Mouse (Mus musculus): ENCODE measurements around the gene Il17d.

Gene Il17d

DNA sequence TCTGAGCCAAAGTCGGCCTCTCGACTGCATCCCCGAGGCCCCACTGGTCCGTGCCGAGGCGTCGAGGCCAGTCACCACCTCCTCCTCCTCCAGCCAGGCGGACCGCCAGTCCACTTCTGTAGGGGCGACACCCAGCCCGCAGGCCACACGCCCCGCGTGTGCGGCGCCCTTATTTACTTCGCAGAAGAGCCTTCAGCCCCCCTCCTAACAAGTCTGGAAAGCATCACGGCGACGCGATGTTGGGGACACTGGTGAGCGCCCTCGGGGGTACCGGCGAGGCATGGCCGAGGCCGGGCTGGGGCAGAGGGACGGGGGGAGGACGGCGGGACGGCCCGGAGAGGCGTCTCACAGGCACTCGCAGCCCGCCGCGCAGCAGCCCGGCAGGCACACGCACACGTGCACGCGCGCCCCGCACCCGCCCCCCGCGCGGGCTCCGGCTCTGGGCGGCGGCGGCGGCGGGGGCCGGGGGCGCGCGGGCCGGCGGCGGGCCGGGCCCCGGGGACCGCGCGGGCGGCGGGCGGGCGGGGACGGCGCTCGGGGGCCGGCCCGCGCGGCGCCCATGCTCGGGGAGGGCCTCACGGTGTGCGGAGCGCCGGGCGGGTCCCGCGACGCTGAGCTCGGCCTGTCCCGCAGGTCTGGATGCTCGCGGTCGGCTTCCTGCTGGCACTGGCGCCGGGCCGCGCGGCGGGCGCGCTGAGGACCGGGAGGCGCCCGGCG, at the start of gene Il17d:
Il17d (plus strand) TSS at position 107 of the 717 bp plus-strand sequence.
- peak; percentile 9 for ATAC-seq (ENCODE audit: low TSS enrichment)

DNA sequence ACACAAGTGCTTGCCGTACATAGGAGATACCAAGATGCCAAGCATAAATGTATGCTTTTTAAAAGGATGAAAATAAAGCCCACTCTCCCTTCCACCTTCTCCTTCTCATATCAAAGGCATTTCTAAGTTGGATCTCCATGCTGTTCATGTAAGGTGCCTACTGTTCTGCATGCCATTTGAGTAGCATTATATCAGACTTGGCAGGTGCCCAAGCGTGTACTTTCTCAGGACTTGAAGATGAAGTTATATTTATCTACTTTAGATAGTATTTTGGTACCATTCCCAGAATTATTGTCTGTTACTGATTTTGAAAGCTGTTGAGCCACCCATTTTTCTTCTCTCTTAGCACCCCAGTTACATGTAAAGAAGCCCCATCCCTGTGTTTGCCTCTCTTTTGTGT, 49.5 kb upstream of the Il17d start:
- ATAC-seq (ENCODE audit: low TSS enrichment) = peak; percentile 77

DNA sequence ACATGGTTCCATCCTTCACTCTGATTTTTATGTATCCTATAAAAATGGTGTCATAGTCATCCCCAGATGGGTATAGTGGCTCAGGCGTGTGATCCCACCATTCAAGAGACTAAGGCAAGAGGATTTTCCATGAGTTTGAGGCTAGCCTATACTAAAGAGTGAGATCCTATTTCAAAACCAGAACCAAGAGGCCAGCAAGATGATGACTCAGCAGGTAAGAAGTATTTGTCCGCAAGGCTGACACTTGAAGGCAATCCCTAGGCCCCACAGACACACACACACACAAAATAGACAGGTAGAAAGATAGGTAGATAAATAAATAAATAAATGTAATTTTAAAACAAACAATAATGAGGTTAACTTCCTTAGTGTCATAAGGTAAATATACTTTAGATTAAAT, 42.3 kb upstream of the Il17d start:
- no peak for ATAC-seq (ENCODE audit: low TSS enrichment)

DNA sequence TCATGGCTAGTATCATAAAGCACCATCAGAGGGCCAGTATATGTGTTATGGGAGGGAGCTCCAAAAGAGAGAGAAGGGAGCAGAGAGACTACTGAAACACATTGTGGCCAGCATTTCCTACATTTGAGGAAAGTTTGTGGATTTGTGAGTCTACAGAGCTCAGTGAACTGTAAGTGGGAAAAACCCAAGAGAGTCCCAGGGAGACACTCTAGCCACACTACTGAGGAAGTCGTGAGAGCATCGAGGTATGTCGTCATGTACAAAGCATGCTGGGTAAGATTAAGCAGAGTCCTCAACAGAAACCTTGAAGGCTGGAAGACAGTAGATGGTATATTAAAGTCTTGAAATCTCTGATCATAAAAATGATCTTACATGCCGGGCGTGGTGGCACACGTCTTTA, 40.4 kb upstream of the Il17d start:
- no peak for ATAC-seq (ENCODE audit: low TSS enrichment)

DNA sequence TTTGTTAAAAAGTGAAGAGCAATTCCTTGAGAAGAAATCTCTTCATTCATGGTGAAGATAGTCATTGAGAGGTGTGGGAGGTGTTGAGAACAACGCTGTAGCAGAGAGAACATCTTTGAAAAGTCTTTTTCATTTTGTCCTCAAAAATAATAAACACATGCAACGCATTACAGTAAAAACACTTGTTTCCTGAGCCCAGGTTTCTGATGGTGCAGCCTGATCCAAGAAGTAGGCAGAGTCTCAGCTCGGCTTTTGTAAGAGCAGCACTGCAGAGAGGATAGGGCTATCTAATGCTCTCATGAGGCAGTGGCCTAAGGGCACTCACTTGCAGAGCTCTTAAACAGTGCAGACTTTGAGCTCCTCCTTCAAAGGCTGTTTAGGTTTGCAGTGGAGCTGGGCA, 34.9 kb upstream of the Il17d start:
- ATAC-seq (ENCODE audit: low TSS enrichment) = peak; percentile 82

DNA sequence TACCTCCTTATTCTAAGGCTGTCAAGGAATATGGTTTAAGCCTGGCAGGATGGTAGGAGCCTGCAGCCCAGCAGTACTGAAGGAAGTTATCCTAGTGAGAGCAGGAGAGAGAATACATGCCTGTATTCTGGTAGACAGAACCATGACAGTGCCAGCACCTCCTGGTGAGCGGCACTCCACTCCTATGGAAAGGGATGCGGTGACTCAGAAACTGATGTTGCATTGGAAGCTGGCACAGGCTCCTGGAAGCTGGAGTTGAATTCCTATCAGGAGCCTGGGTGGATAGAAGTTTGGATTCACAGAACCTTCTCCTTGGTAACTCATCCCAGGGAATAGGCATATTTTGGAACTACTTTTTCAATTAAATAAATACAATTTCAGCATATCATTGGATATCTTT, 30.7 kb upstream of the Il17d start:
- ATAC-seq (ENCODE audit: low TSS enrichment) = peak; percentile 90

DNA sequence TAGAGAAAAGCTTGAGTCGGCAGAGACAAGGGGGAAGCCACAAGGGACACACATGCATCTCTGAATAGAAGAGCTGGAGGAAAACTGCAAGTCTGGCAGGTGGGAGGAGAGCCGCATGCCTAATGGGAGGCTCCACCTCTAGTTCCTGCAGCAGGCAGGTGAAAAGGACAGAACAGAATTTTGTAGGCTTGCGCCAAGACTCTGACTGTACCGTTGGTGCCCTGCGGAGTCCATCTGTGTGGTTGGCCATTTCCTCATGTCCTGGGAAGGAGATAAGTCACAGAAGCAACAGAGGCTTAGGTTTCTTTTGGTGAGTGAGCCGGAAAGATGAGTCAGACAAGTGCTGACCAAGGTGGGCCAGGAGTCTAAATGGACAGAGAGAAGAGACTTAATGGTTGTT, 20.8 kb upstream of the Il17d start:
- ATAC-seq (ENCODE audit: low TSS enrichment) = no peak

DNA sequence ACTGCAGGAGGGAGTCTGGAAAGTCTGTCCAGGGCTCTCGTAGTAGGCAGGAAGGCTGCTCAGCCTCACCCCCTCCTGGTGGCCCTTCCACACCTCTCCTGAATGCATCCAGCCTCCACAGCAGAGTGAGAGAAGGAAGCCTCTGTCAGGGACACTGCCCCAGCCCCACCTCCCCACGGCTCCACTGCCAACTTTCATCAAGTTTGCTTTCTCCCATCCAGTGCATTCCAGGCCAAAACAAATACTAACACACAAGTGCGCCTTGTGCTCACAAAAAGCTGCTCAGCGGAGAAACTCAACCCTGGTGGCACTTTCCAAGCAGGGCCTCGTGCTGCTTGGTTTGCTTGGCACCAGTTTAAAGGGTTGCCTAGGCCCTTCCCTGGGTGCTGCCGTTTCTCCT, 15.0 kb upstream of the Il17d start:
- ATAC-seq (ENCODE audit: low TSS enrichment) = peak; percentile 53; the same call in 1 of the 2 replicates

DNA sequence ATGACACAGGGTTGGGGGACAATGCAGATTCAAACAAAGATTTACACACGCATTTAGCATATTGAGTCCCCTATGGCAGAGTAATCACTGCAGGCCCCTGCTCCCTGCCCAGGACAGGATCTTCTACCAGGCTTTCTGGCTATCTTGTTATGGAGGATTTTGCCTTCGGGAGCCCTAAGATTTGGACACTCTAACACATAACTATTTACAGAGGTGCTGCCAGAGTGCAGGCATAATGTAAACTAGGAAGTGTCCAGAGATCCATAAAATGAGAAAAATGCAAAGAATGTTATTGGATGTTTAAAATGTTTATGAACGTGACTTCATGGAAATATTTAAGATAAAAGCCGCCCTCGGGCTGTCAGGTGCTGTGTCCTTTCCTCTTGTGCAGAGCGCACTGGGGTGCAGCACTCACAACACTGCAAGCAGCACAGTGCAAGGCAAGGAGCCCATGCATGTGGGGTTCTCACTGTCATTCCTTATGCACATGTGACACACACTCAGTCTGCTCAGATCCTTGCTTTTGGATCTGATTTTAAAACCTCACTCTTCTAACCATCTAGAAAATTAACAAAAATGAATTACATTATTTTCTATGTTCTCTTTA, 9.3 kb upstream of the Il17d start:
- no peak for ATAC-seq (ENCODE audit: low TSS enrichment)

DNA sequence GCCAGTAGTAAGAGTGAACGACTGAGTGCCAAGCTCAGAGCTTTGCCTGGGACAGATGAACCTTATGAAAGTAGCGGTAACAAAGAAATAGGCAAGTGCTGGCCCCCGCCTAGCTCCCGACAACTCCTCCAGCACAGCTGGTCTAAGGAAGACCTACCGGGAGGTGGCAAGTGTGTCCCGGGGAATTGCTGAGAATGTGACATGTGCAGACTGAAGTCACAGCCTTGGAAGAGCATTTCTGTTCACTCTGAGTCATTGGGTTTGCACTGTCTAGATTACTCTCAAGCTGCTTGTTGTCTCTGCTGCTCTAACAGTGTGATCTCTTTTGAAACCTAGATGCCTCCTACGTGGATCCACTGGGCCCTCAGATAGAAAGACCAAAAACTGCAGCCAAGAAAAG, 7.6 kb upstream of the Il17d start:
- peak; percentile 89 for ATAC-seq (ENCODE audit: low TSS enrichment)

DNA sequence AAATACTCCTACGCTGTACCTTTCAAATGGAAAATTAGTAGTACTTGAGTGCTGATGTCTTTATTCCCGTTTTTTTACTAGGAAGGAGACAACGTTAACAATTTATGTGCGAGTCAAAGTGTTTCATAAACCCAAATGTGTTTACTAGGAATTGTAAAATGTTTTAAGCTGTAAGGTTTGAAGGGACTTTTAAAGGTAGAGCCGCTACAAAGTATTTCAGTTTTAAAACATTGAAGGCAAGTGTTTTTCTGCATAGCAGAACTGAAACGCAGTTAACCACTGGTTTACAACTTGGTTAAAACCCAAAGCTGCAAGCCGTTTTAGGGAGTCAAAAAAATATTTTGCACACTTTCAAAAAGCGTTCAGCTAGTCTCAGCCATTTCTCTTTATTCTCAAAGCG, 815 bp upstream of the Il17d start:
- no peak for ATAC-seq (ENCODE audit: low TSS enrichment)

DNA sequence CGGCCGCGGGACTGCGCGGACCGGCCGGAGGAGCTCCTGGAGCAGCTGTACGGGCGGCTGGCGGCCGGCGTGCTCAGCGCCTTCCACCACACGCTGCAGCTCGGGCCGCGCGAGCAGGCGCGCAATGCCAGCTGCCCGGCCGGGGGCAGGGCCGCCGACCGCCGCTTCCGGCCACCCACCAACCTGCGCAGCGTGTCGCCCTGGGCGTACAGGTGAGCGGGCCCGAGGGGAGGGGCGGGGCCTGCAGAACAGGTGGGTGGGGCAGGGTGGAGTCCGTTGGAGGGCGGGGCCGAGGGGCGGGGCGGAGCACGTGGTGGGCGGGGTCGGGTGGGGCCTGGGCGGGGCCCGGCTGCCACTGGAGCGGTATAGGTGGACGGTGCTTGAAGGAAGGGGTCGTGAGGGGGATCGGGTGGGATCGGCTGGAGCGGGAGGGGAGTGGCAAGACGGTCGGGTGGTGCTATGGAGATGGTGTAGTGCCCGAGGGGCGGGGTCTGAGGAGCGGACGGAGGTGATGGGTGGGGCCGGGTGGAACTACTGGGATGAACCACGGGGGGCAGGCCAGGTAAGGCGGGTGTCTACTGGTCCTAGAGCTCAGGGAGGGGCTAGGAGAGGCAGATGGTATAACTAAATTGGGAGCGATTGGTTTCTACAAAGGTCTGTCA, 942 bp downstream of the Il17d start:
- ATAC-seq (ENCODE audit: low TSS enrichment) = peak; percentile 48

DNA sequence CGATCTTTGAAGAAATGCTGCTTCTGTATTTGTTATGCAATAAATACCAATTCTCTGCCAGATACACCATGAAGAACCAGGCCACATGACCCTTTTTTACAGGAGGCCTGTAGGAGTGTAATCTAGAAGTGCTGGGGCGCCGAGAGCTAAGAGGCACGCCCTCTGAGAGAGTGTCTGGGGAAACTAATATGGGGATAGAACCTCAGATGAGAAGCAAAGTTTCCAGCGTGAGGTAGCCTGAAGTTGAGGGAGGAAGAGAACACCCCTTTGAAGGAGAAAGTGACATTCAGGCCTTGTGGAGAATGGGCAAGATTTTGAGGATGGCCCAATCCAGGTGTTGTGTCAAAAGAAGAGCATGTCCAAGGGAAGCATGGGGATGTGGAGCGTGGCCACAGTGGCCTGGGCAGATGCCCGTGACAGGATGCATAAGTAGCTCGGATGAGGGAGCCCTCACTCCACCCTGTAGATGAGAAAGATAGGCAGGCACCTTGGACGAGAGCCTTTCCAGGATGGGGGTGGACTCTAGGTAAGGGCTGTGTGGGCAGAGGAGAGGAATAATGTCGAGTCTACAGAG, 1.6 kb downstream of the Il17d start:
- no peak; the same call in 1 of the 2 replicates for ATAC-seq (ENCODE audit: low TSS enrichment)

DNA sequence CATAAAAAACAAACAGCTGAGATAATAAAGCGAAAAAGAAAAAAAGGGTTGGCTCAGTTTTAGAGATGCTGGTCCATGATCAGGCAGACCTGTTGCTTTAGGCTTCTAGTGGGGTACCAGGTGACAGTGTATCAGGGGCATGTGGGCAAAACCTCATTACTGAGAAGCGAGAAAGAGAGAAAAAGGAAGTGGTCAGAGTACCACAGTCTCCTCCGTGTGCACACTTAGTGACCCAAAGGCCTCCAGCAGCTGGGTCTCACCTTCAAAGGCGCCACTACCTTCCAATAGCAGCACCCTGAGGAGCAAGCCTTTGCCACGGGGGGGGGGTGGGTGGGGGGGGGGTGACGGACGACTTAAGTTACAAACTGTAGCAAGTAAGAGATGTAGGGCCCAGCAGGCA, 2.5 kb downstream of the Il17d start:
- ATAC-seq (ENCODE audit: low TSS enrichment) = no peak

DNA sequence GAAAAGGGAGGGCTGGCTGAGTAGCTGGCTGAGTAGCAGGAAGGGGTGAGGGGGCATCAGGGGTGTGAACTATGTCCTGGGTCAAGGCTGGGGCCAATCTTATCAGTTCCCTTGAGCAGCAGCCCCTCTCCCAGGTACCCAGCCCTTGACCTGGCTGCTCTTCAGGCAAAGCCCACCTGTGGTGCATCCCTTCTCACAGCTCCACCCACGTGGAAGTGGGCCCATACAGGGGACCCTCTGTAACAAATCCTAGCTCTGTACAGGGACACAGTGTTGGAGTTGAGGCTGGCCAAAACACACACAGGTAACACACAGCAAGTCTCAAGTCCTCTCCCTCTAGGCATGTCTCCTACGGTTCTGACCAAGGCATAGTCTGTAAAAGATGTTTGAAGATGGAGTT, 3.0 kb downstream of the Il17d start:
- ATAC-seq (ENCODE audit: low TSS enrichment) = no peak

DNA sequence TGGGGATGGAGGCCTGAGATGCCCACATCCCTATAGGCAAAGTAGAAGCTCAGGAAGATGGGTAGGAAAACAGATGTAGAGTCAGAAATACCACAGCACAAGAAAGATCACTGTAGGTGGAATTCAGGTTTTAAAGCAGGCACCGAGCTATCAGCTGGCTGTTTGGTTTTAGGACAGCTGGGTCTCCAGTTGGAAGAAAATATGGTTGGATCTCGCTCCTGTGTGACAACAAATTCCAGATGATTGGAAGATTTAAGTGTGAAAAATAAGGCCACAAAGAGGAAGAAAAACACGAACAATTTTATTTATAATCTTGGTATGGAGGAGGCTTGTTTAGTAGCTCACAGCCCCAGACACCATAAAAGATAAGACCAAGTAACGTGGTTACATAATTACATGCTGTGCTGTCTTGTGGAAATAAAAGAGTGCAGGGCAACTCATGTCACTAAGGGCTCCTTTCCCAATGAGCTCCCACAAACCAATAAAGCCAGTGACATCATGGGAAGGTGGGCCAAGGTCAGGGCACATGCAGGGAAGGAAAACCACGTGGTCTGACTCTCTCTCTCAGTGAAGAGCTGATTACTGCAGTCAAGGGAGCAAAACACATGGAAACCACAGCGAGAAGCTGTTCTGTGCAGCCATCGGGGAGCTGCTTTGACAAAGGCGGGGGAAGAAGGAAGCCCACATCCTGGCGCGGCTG, 4.7 kb downstream of the Il17d start:
- ATAC-seq (ENCODE audit: low TSS enrichment) = peak; percentile 53

DNA sequence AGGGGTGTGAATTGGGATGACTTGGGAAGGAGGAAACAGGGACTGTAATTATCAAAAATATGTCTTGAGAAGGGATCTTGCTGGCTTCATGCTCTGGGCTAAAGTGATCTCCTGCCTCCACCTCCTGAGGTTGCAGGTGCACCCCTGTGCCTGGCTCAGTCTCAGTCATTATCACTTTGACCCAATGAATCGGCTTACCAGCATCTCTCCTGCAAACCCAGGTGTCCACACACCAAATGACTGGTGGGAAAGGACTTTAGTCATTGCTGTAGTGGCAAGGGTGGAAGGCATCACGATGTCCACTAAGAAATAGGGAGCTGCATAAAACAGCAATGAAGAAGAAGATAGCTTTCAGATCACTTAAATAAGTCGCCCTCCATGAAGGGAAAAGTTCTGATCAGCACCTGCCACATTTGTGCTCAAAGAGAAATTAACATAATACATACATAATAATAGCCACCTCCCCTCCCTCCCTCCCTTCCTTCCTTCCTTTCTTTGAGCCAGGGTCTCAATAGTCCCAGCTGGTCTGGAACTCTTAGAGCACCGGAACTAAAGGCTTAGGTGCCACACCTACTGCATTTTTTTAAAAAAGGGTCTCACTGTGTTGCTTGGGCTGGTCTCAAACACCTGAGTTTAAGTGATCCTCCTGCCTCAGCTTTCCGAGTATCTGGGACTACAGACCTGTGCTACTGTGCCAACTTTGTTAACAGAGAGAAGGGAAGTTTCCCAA, 5.4 kb downstream of the Il17d start:
- no peak for ATAC-seq (ENCODE audit: low TSS enrichment)

DNA sequence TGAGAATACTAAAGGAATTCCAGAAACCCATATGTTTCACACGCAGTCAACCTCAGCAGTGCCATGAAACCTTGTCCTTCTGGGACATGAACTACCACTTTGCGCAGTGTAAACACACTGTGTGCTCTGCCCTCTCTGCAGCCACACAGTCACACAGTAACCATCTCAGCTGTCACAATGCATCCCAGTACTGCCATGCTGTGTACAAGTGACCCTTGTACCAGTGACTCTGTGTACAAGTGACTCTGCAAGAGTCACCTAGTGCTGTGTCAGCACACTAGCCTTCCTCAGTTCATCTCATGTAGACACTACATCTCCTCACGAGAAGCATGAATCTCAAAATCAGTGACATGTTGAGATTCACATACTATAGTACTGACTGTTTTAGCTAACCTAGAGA, 8.0 kb downstream of the Il17d start:
- ATAC-seq (ENCODE audit: low TSS enrichment) = no peak

DNA sequence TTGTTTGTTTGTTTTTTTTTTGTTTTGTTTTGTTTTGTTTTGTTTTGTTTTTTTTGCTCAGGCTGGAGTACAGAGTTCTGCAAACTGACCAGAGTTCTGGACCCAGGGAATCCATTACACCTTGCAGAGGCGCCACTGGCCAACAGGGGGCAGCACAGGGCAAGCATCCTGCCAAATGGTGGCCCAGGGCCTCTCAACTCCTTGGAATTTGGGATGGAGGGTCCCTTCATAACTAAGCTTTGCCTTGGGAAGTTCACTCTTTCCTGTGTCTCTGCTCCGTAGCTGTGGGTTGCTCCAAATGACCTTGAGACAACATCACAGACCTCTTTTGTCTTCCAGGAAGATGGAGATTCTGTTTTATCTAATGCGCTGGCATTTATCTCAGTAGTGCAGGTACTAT, 8.6 kb downstream of the Il17d start:
- no peak for ATAC-seq (ENCODE audit: low TSS enrichment)

DNA sequence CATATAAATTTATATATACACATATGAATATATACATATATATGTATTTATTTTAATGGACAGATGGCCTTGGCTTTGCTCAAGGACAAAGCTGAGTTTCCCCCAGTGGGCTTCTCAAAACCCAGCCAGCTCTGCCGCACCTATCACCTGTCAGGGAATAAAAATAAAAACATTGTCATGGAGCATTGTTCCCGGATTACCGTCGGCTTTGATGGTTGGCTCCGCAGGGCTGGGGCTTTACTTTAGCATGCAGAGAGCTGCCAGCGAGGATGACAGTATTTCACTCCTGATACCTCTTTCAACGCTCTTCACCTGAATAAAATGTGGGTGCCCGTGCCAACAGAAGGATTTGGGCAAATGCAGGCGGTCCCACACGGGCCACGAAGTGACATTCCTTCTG, 9.3 kb downstream of the Il17d start:
- no peak for ATAC-seq (ENCODE audit: low TSS enrichment)

DNA sequence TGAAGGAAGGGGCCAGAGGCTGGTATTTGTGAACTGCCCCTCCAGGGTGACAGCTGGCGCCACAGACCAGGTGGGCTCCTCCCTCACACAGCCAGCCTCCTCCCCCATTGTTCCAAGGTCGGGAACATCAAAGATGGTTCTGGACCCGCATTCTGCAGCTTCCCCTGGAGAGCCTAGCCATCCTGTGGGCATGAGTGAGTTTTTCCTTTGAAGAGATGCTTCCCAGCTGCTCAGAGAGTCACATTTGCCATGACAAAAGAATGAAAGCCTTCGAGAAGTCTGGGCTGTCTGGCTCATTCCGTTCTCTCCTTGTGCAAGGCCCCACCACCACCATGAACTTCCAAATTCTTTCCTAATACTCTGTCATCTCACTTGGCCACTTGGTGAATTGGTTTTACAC, 9.8 kb downstream of the Il17d start:
- no peak for ATAC-seq (ENCODE audit: low TSS enrichment)

DNA sequence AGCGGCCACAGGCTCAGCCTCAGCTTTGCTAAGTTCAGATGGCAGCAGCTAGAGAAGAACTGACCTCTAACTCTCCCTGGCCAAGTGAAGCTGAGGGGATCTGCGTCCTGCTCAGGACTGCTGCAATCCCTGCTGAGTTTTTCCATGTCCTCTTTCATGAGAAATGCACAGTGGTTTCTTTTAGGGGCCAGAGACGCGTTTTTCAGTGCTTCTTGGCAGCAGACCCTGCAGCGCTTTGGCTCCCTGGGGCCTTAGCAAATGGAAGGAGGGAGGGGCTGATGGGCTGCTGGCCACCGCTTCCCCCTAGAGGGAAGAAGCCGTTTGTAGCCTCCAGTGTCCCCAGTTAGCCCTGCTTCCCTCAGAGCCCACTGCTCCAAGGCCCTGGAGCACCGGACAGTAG, 10.4 kb downstream of the Il17d start:
- ATAC-seq (ENCODE audit: low TSS enrichment) = 0 out of 2 replicates have a peak, but pooled peaks have one; percentile 3

Measured in frontal cortex, adult (tissue).